Mouse (Mus musculus): ENCODE data around the gene Gm45062.

- TF ChIP-seq TCF12 (IDR thresholded peaks at IDR 0.05; ENCODE audit: low read depth, low read length) (peak; percentile 27; the same call in 1 of the 2 replicates), SMC3 (IDR thresholded peaks at IDR 0.05; ENCODE audit: low read depth, low read length) (no peak), CHD1 (IDR thresholded peaks at IDR 0.05; ENCODE audit: low read depth, low read length) (no peak), CTCF (conservative IDR thresholded peaks at IDR 0.05 in 1 of 2, IDR thresholded peaks at IDR 0.05 in 1 of 2; ENCODE audit: low read depth in 2 of 2, low read length in 2 of 2) (no peak), ZKSCAN1 (IDR thresholded peaks at IDR 0.05; ENCODE audit: borderline replicate concordance, low read depth, low read length) (no peak), EP300 (IDR thresholded peaks at IDR 0.05; ENCODE audit: low read length) (no peak), ZC3H11A (IDR thresholded peaks at IDR 0.05; ENCODE audit: low read depth, low read length) (no peak), POLR2A (IDR thresholded peaks at IDR 0.05; ENCODE audit: low read depth, low read length) (no peak)
These were observed 206.1 kb downstream of the Gm45062 start for GRCm38 (mm10) chr6:8465388-8465787.
